Comparison of ENCODE assay signal across 21 mouse cellular contexts in the genomic region with DNA sequence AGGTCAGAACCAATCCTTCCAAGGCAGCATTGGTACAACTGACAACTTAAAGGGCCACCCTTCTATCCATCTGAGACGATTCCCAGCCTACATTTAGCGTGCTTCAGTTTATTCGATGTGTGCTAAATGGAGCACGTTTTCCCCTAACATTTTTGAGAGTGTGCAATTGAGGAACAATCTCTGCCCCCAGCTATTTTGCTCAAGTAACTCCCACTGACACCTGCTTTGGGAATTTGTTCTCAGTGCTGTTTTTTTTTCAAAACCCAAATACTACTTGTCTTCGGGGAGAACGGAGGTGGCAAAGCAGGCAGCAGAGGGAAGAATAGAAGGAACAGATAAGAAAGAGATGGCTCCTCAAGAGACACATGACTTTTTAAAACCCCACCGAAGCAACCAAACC.
DNase-seq lines count a peak whose midpoint lies in the region; ATAC-seq and TF ChIP-seq lines count a peak whose summit lies in the region.
"Had no signal": no experiment of that assay in that cellular context is flagged by ENCODE, and none has a peak within 500 bp of the region (broad histone marks: within the 10 kb centered on the region; RNA-seq: fewer than 3 reads in every experiment).

No protein-coding gene starts in this region.

- H3K27ac ChIP-seq in olfactory bulb, adult 2 months (ENCODE audit: insufficient read depth, low read depth, low read length): peak overlapping the region; percentile 60
- H3K27ac ChIP-seq: forebrain, embryonic 13.5 days; heart, embryonic 13.5 days; hindbrain, embryonic 13.5 days; hindbrain, postnatal 0 days had no signal

- peak; percentile 79 for ATAC-seq in frontal cortex, adult (ENCODE audit: low TSS enrichment)
- ATAC-seq: CD4-positive, CD25-positive, alpha-beta regulatory T cell, adult 4 months; forebrain, embryonic 13.5 days; forebrain, postnatal 0 days; hindbrain, postnatal 0 days had no signal

- H3K4me1 ChIP-seq in olfactory bulb, adult 2 months (ENCODE audit: control insufficient read depth, insufficient read depth, low read length): no peaks in the 10 kb centered on the region
- H3K4me1 ChIP-seq: forebrain, embryonic 13.5 days; hindbrain, embryonic 13.5 days had no signal

- no peak for DNase-seq in frontal cortex, postnatal 14 days (ENCODE audit: low spot score in 2 of 2)
- DNase-seq in layer of hippocampus, adult 18-20 months (ENCODE audit: low spot score in 2 of 2): peak; percentile 25 to 54
- no peak for DNase-seq in layer of hippocampus, postnatal 10 days (ENCODE audit: low spot score in 2 of 2)
- peak; percentile 14 to 27 for DNase-seq in left cerebral cortex, postnatal 14 days (ENCODE audit: low spot score in 2 of 2)
- DNase-seq in left cerebral cortex, postnatal 10 days (ENCODE audit: extremely low spot score in 1 of 2, low spot score in 2 of 2): no peak
- DNase-seq in thymus, postnatal 4 days: no peak
- DNase-seq: adrenal gland, adult 8-10 months; adrenal gland, postnatal 36 days; B cell, adult 2 months; cerebellum, adult 11 months; cerebellum, adult 9-10 months; cerebellum, postnatal 25 days; forebrain, postnatal 0 days; gastrocnemius, postnatal 14 days had no signal

- 45% methylated on average over 7 of the region's 7 CpGs for WGBS in olfactory bulb, adult 2 months

- no peak for TF ChIP-seq POLR2A in olfactory bulb, adult 2 months (IDR thresholded peaks at IDR 0.05; ENCODE audit: insufficient read depth, low read depth, low read length)

- intact Hi-C loops in left cerebral cortex, postnatal 14 days (cut with DNase I): no loop called here
- intact Hi-C loops in left cerebral cortex, postnatal 10 days (cut with DNase I): no loop called here

- H3K4me3 ChIP-seq in olfactory bulb, adult 2 months (ENCODE audit: insufficient read depth, low read depth, low read length): no peak overlapping the region
- H3K4me3 ChIP-seq: forebrain, embryonic 13.5 days; heart, embryonic 13.5 days; hindbrain, embryonic 13.5 days had no signal

- TF ChIP-seq CTCF in olfactory bulb, adult 2 months (IDR thresholded peaks at IDR 0.05; ENCODE audit: insufficient read depth, low read depth, low read length): no peak

Comparison
In these comparisons a context has a peak if more than half of its experiments do, and no peak if none do; other contexts are left out.
1. DNase-seq: peak in layer of hippocampus, adult 18-20 months (2 of 2) and left cerebral cortex, postnatal 14 days (2 of 2); none in frontal cortex, postnatal 14 days (0 of 2), layer of hippocampus, postnatal 10 days (0 of 2), left cerebral cortex, postnatal 10 days (0 of 2) and thymus, postnatal 4 days (single experiment).